Mouse (Mus musculus): ENCODE results near the gene Zim1.

The Zim1 gene

DNA sequence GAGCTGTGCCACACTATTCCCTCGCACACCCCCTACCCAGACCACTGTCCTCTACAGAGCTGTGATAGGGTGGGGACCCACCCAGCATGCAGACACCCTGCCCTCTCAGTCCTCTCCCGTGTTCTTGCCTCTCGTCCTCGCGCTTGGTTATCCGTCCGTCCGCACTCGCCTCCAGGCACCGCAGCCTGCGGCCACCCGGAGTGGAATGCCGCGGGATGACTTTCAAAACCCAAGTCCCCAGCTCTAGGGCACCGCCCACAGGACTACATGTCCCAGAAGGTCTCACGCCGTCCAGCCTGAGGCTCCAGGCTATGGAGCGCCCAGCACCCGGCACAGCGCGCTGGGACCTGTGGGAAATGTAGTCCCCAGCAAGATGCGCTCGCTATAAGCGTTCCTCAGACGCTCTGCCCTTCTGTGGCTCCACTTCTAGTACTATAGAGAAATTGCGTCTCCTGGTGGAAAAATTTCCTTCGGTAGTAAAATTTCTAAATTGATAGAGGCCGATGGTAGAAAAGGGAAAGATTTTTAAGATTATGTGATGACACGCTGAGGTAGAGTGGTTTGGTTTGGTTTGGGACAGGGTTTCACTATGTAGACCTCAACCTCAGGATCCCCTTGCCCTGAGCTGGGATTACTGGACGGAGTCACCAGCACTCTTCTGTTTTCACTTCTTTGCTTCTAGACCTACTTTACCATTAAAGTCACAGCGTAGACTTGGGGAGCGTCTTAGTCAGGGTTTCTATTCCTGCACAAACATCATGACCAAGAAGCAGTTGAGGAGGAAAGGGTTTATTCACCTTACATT lies at the start of gene Zim1:
Zim1 (minus strand) TSS at position 210 of the 805 bp plus-strand sequence.
- DNase-seq (ENCODE audit: low spot score in 2 of 2), result peak; percentile 71 to 76

- no peak for DNase-seq (ENCODE audit: low spot score in 2 of 2)
Measured at GRCm38 (mm10) chr7:6744281-6744904, 48.1 kb upstream of the Zim1 start.

- DNase-seq (ENCODE audit: low spot score in 2 of 2), result no peak
Measured at GRCm38 (mm10) chr7:6736060-6736459, 39.8 kb upstream of the Zim1 start.

GRCm38 (mm10) chr7:6731930-6732329 lies 35.7 kb upstream of the Zim1 start:
- no peak for DNase-seq (ENCODE audit: low spot score in 2 of 2)

DNA sequence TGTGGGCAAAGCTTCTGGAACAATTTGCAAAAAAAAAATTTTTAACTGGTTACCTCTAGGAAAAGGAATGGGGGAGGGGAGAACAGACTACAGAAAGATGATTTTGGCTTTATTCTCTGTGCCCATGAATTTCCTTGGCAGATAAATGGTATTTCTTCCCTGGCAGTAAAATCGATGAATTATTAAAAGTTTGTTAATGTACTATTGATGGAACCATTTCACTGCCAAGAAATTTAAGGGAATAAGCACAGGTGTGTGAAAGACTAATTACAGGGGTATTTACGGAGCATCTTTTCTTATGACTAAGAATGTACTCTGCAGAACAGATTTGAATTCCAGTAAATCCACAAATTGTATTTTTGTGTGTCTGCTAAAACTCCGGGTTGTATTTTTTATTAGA lies 35.1 kb upstream of the Zim1 start:
- no peak for DNase-seq (ENCODE audit: low spot score in 2 of 2)

DNA sequence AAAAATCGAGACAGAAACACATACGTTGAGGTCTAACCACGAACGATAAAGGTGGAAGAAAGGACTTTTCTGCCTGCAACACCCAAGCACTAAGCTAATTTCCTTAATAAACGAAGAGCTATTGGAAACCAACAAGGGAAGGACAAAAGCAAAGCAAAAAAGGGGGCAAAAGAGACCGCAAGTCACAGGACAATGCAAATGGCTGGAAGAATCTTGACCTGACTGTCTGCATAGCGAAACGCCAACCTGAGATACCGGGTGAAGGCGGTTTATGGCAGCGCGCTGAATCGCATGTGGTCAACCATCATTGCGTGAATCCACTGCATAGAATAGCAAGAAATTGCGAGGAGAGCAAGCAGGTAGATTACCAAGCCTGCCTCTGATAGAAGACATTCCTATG lies 34.6 kb upstream of the Zim1 start:
- DNase-seq (ENCODE audit: low spot score in 2 of 2), result no peak

GRCm38 (mm10) chr7:6730241-6730640 lies 34.0 kb upstream of the Zim1 start, which contains the start of the genes Peg3 and Usp29:
Gene Peg3, minus strand, starts transcription at chr7:6730431.
Gene Usp29, plus strand, starts transcription at chr7:6730578.
- peak; percentile 57 to 74 for DNase-seq (ENCODE audit: low spot score in 2 of 2)

DNA sequence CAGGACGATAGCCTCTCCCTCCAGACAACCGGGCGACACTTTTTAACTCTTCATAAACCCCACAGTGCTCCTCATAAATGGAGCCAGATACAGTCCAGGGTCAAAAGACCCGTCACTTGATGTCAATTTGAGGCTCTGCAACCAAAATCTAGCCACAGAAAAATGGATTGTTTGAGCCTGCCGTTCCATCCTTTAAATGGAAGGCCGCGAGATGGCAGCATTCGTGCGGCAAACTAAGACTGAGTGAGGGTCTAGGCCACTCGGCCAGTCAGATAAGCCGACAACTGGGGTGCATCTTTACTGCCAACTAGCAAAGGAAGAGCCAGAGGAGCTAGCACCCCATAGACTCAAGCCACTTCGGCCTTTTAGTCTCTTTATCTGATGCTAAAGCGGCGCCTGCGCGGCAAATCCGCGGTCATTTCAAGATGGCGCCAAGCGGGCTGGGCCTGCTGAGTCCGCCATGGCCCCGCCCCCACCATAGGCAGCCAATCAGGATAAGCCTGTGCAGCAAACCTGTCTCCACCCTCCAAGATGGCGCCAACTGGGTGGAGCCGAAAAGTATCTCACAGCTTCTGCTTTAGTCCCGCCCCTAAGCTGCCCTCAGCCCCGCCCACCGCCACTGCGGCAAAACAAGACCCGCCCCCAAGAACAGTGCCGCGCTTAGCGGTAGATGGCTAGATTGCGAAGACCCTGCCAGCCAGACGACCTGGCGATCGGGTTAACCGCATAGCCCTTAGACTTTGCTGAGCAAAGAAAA lies 33.0 kb upstream of the Zim1 start:
- peak; percentile 74 to 87 for DNase-seq (ENCODE audit: low spot score in 2 of 2)

GRCm38 (mm10) chr7:6728263-6728931 lies 32.1 kb upstream of the Zim1 start:
- DNase-seq (ENCODE audit: low spot score in 2 of 2), result peak; percentile 64 to 78

DNA sequence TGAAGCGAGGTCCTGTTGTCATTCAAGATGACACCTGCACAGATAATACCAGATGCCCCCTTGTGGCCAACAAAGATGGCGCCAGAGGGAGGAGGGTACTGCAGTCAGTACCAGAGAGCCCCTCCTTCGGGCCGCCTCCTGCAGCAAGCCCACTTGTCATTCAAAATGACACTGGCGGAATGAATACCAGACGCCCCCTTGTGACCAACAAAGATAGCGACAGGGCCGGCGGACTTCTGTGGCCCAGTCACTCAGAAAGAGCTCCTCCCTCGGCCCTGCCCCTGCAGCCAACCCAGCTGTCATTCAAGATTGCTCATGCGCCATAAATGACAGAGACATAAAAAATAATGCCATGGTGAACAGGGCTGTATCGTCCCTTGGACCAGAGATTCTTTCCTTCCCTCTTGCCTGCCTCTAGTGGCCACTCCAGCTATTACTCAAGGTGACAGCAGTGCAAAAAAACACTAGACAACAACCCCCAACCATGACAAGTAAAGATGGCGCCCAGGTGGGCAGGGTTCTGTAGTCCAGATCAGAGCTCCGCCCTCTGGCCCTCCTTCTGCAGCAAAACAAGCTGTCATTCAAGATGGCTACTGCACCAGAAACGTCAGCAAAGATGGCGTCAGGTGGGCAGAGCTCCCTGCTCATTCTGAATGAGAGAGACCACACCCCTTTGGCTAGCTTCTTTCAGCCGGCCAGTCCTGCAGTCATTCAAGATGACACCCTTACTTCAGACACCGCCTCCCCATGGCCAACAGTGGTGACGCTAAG lies 31.3 kb upstream of the Zim1 start:
- peak; percentile 58 to 79 for DNase-seq (ENCODE audit: low spot score in 2 of 2)

DNA sequence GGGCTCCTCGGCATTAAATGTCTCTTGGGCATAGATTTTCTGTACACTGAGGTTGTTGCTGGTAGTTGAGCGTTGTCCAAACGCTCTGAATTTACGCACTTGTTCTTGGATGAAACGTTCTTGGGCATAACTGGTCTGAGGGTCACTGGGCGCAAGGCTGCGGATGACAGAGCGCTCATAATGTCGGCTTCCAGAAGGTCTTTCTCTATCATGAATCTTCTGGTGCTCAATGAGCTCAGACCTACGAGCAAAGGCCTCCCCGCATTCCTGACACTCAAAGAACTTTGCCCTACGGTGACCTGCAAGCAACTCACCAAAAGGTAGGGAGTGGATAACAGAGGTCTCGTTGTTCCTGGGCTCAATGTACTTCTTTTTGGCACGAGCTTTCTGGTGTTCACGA lies 13.1 kb upstream of the Zim1 start:
- no peak for DNase-seq (ENCODE audit: low spot score in 2 of 2)

DNA sequence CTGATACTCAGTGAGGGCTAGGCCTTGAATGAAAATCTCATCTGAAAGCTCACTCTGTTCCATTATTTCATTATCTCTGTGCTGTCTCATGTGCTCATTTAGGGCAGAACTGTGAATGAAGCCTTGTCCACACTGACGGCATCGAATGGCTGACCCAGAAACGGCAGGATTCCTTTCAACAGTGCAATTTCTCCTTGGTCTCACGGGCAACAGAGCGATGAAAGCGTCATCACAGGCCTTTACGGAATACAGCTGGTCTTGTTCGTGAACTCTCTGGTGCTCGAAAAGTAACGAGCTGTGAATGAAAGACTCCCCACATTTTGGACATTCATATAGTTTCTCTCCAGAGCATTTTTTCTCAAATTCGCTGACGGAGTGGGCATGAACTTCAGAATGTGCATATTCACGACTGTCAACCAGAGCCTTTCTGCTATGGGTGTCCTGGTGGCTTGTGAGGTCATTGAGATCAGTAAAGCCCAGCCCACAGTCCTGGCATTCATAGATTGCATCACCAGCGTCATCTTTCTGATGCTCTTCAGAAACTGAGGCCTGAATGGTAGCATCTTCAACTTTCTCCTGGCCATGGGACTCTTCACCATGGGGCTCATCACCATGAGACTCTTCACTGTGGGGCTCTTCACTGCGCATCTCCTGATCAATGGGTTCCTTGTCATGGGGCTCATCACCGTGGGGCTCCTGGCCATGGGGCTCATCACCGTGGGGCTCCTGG lies 12.4 kb upstream of the Zim1 start:
- no peak for DNase-seq (ENCODE audit: low spot score in 2 of 2)

DNA sequence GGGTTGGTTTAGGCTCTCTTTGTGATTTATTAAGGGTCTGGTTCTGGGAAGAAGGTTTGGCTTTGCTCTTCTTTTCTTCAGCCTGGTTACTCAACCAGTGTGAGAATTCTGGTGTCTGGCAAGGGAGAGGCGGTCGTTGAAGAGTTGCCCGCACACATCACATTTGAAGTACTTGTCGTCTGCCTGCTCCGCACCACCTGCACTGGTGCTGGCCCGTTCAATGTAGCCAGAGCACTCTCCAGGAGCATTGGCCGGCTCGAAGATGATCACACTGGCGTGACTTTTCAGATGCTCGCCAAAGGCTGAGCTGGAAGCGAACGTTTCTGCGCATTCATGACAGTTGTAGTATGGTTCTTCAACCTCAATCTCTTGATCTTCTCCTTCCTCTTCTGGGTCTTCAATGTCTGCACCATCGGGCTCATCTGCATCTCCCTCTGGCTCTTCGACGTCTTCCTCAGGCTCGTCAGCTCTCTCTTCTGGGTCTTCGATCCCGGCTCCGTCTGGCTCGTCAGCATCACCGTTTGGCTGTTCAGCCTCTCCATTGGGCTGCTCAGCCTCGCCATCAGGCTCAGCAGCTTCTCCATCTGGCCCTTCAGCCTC lies 11.3 kb upstream of the Zim1 start:
- DNase-seq (ENCODE audit: low spot score in 2 of 2), result no peak

- DNase-seq (ENCODE audit: low spot score in 2 of 2), result no peak
Measured at GRCm38 (mm10) chr7:6699230-6699629, 3.0 kb upstream of the Zim1 start.

DNA sequence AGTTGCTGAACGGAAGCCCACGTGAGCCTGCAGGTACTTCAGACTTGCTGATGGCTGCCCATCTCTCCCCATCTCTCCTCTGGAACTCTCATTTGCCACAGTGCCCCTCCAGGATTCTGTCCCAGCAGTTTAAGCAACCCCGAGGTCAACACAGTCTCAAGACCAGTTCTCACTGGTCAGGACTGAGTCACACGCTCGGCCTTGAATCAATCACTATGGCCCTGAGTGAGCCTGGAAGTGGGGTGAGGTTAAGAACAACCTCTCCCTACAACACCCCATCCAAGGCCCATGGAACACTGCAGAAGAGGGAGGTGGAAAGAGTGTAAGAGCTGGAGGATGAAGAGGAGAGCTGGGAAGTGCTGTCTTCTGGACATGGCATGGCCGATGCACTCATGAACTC lies 10.7 kb downstream of the Zim1 start:
- DNase-seq (ENCODE audit: low spot score in 2 of 2), result no peak

- DNase-seq (ENCODE audit: low spot score in 2 of 2), result no peak
Measured at GRCm38 (mm10) chr7:6666726-6667125, 29.5 kb downstream of the Zim1 start.

- DNase-seq (ENCODE audit: low spot score in 2 of 2), result no peak
Measured at GRCm38 (mm10) chr7:6663430-6663829, 32.8 kb downstream of the Zim1 start.

DNA sequence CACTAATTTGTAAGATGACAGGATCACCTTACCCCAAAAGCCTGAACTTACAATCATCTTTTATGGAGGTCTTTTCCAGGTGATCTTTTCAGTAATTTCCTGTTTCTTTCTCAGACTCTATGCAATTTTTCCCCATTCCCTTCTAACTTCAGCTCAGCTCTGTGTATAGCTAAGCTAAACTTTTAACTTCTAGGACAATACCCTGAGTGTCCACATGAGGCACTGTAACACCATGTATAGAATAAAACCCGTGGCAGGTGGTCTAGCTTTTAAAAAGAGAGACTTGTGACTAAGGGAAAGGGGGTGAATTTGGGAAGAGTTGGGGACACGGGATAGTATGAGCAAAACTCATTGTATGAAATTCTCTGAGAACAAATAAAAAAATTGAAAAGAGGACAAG lies 36.6 kb downstream of the Zim1 start:
- DNase-seq (ENCODE audit: low spot score in 2 of 2), result peak in 1 of 2 experiments; percentile 8

DNA sequence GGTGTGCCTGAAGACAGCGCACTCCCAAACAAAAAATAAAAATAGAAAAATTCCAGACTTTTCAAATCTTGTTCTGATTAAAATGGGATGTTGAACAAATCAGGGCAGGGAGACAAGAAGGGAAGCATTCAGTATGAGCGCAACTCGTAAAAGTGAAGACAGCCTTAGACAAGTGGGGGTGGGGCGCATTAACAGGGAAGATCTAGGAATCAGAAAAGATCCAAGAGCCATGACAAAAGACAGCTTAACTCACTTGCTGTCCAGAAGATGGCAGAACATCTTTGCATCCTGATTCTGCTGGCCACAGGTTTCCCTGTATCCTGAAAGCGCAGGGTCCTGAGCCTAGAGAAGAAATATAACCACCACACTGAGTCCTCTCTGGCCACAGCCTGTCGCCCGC lies 37.6 kb downstream of the Zim1 start:
- DNase-seq (ENCODE audit: low spot score in 2 of 2), result no peak

DNA sequence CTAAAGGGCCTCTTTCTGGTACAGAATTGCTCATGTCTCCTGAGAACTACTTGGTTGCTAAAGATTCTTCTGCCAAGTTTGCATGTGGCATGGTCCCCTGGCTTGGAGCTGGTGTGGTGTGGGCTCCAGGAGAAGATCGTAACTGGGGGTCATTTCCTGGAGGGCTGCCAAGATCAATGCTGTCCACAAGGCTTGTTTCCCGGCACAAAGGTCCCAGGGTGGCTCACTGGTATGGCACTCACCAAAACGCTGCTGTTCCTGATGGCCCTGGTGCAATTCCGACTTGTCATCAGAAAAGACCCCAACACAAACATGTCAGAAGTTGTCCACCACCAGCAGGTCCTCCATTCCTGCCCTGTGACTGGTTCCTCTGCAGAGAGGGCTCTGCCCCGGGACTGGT lies 44.1 kb downstream of the Zim1 start:
- DNase-seq (ENCODE audit: low spot score in 2 of 2), result no peak
